11 mouse cellular contexts compared by ENCODE assay signal in the genomic region with DNA sequence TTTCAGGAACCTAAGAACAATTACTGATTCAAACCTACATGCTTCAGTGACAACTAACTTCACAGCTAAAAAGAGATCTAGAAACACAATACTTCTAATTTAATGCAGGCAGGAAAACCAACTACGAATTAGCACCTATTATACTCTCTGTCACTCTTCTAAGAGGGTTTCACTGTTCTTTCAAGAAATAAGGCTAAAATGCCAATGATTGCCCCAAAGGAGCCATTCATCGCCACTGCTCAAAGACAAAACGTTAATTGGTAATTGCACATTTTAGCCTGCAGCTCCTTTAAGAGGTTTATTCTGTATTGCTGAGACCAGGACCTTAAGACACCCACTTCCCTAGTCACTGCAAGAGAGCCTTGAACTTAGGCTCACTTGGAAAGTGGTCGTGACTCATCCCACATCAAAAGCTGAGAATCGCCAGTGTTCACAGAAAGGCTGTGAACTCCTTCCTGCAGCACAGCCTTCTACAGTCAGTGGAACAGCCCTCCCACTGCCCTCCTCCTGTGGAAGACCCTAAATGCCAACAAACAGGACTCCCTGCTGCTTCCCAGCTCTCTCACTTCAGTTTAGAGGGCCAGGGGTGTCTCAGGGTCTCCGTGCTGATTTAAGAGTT. TPM values are rescaled to one million over a fixed set of nuclear protein-coding genes. Genes with fewer than 3 reads are reported as not detected.
DNase-seq lines count a peak whose midpoint lies in the region; ATAC-seq lines count a peak whose summit lies in the region.
"Had no signal": no experiment of that assay in that cellular context is flagged by ENCODE, and none has a peak within 500 bp of the region (broad histone marks: within the 10 kb centered on the region; RNA-seq: fewer than 3 reads in every experiment).

No protein-coding gene starts in this region.

- no peak overlapping the region for H3K27ac ChIP-seq in midbrain, embryonic 11.5 days (ENCODE audit: low read depth, low read length)
- no peak overlapping the region for H3K27ac ChIP-seq in midbrain, embryonic 14.5 days (replicated peaks; ENCODE audit: low read depth, low read length)
- H3K27ac ChIP-seq in embryonic facial prominence, embryonic 15.5 days (replicated peaks) = 0 out of 2 replicates have a peak overlapping the region, but pooled peaks have one; percentile 52
- H3K27ac ChIP-seq in neural tube, embryonic 12.5 days = 0 out of 2 replicates have a peak overlapping the region, but pooled peaks have one; percentile 1
- H3K27ac ChIP-seq: heart, embryonic 13.5 days had no signal

- H3K27me3 ChIP-seq in midbrain, embryonic 11.5 days (ENCODE audit: control insufficient read depth, insufficient read depth, low read length) = no peaks in the 10 kb centered on the region
- H3K27me3 ChIP-seq in midbrain, embryonic 14.5 days (ENCODE audit: control insufficient read depth, insufficient read depth, low read length) = no peaks in the 10 kb centered on the region
- no peaks in the 10 kb centered on the region for H3K27me3 ChIP-seq in embryonic facial prominence, embryonic 15.5 days
- no peaks in the 10 kb centered on the region for H3K27me3 ChIP-seq in neural tube, embryonic 12.5 days (replicated peaks)

- H3K4me1 ChIP-seq in midbrain, embryonic 11.5 days (ENCODE audit: control insufficient read depth, insufficient read depth, low read length) = peaks cover 5% of the 10 kb centered on the region; the same call in 1 of the 2 replicates
- no peaks in the 10 kb centered on the region for H3K4me1 ChIP-seq in midbrain, embryonic 14.5 days (ENCODE audit: control insufficient read depth, insufficient read depth, low read length)
- H3K4me1 ChIP-seq in embryonic facial prominence, embryonic 15.5 days = 0 out of 2 replicates have a peak, but pooled peaks cover 11% of the 10 kb centered on the region
- peaks cover 17% of the 10 kb centered on the region for H3K4me1 ChIP-seq in neural tube, embryonic 12.5 days

- H3K4me2 ChIP-seq in midbrain, embryonic 11.5 days = no peak overlapping the region
- H3K4me2 ChIP-seq in midbrain, embryonic 14.5 days (ENCODE audit: low read length) = no peak overlapping the region
- no peak overlapping the region for H3K4me2 ChIP-seq in embryonic facial prominence, embryonic 15.5 days (replicated peaks)
- no peak overlapping the region for H3K4me2 ChIP-seq in neural tube, embryonic 12.5 days (replicated peaks)

- H3K36me3 ChIP-seq in midbrain, embryonic 11.5 days (ENCODE audit: control insufficient read depth, insufficient read depth, low read length) = peaks cover 7% of the 10 kb centered on the region
- peaks cover 43% of the 10 kb centered on the region for H3K36me3 ChIP-seq in midbrain, embryonic 14.5 days (ENCODE audit: control insufficient read depth, insufficient read depth, low read length)
- H3K36me3 ChIP-seq in embryonic facial prominence, embryonic 15.5 days = peaks cover 19% of the 10 kb centered on the region; the same call in 1 of the 2 replicates
- H3K36me3 ChIP-seq in neural tube, embryonic 12.5 days = peaks cover 36% of the 10 kb centered on the region

- ATAC-seq in midbrain, embryonic 11.5 days (ENCODE audit: low FRiP score) = no peak
- no peak for ATAC-seq in midbrain, embryonic 14.5 days (ENCODE audit: low FRiP score, low TSS enrichment)
- no peak for ATAC-seq in embryonic facial prominence, embryonic 15.5 days (ENCODE audit: insufficient number of reproducible peaks, low FRiP score, low TSS enrichment, low read depth)
- ATAC-seq in neural tube, embryonic 12.5 days (ENCODE audit: low FRiP score, low read depth) = peak; percentile 34
- ATAC-seq: liver, postnatal 0 days had no signal

- WGBS in midbrain, embryonic 11.5 days = 49% methylated on average over 6 of the region's 6 CpGs
- WGBS in midbrain, embryonic 14.5 days = 40% methylated on average over 6 of the region's 6 CpGs
- 33% methylated on average over 6 of the region's 6 CpGs for whole genome bisulfite sequencing in embryonic facial prominence, embryonic 15.5 days
- 17% methylated on average over 6 of the region's 6 CpGs for WGBS in neural tube, embryonic 12.5 days

- DNase-seq in midbrain, embryonic 11.5 days (ENCODE audit: low spot score, missing footprints) = peak; percentile 82
- DNase-seq in midbrain, embryonic 14.5 days = no peak
- DNase-seq in adrenal gland, adult 8-10 months = peak; percentile 58
- DNase-seq in left cerebral cortex, adult 8-10 months (ENCODE audit: low spot score in 2 of 2) = no peak
- DNase-seq in layer of hippocampus, postnatal 10 days (ENCODE audit: low spot score in 2 of 2) = no peak
- DNase-seq in cerebellum, adult 9-10 months = no peak
- DNase-seq: kidney, adult 18-20 months; liver, postnatal 0 days had no signal

- H3K9me3 ChIP-seq in midbrain, embryonic 11.5 days (ENCODE audit: control insufficient read depth, low read length) = no peaks in the 10 kb centered on the region
- no peaks in the 10 kb centered on the region for H3K9me3 ChIP-seq in midbrain, embryonic 14.5 days (ENCODE audit: control insufficient read depth, low read length)
- H3K9me3 ChIP-seq in embryonic facial prominence, embryonic 15.5 days (replicated peaks) = no peaks in the 10 kb centered on the region
- no peaks in the 10 kb centered on the region for H3K9me3 ChIP-seq in neural tube, embryonic 12.5 days
- H3K9me3 ChIP-seq: heart, embryonic 13.5 days had no signal

- H3K4me3 ChIP-seq in midbrain, embryonic 11.5 days (ENCODE audit: low read depth, low read length) = no peak overlapping the region
- no peak overlapping the region for H3K4me3 ChIP-seq in midbrain, embryonic 14.5 days (replicated peaks; ENCODE audit: low read depth, low read length)
- H3K4me3 ChIP-seq in embryonic facial prominence, embryonic 15.5 days (replicated peaks) = no peak overlapping the region
- H3K4me3 ChIP-seq in neural tube, embryonic 12.5 days = no peak overlapping the region
- H3K4me3 ChIP-seq: heart, embryonic 13.5 days had no signal

- no peak overlapping the region for H3K9ac ChIP-seq in midbrain, embryonic 11.5 days (ENCODE audit: low read length)
- H3K9ac ChIP-seq in midbrain, embryonic 14.5 days (replicated peaks; ENCODE audit: low read length) = no peak overlapping the region
- no peak overlapping the region for H3K9ac ChIP-seq in embryonic facial prominence, embryonic 15.5 days
- H3K9ac ChIP-seq in neural tube, embryonic 12.5 days = no peak overlapping the region
- H3K9ac ChIP-seq: heart, embryonic 13.5 days; liver, postnatal 0 days had no signal

RNA-seq across cellular contexts. Expression of a gene that starts 42.2 kb away (rescaled TPM):
- 119 and 129 TPM in 2 replicates for polyA plus RNA-seq in midbrain, embryonic 11.5 days (2014; fragmentation: Nextera tagmentation; extraction: Ambion mirVana)
- 205 and 243 TPM in 2 replicates for polyA plus RNA-seq in midbrain, embryonic 14.5 days (2014; fragmentation: Nextera tagmentation; extraction: Ambion mirVana)
- 10 to 100 TPM in 2 of 4 experiments, 1 to 10 TPM in 2; 6.7 to 11.5 (median 9.9) TPM for total RNA-seq in adrenal gland, adult 8-10 months (2022)
- polyA plus RNA-seq in embryonic facial prominence, embryonic 15.5 days (2015; fragmentation: Nextera tagmentation; extraction: Ambion mirVana) = 43.4 and 45.7 TPM in 2 replicates
- polyA plus RNA-seq in neural tube, embryonic 12.5 days (2016; fragmentation: Nextera tagmentation; extraction: Ambion mirVana) = 132 and 139 TPM in 2 replicates
- 10 to 100 TPM; 26.5 to 30.1 (median 28.0) TPM for total RNA-seq in left cerebral cortex, adult 8-10 months (2022)
- total RNA-seq in layer of hippocampus, postnatal 10 days (2021) = 10 to 100 TPM; 67.9 to 68.7 TPM

Comparison
In these comparisons a context has a peak if more than half of its experiments do, and no peak if none do; other contexts are left out.
1. DNase-seq: peak in midbrain, embryonic 11.5 days (single experiment) and adrenal gland, adult 8-10 months (single experiment); none in midbrain, embryonic 14.5 days (single experiment), left cerebral cortex, adult 8-10 months (0 of 2), layer of hippocampus, postnatal 10 days (0 of 2) and cerebellum, adult 9-10 months (single experiment).
2. H3K27ac ChIP-seq: peak in embryonic facial prominence, embryonic 15.5 days (single experiment) and neural tube, embryonic 12.5 days (single experiment); none in midbrain, embryonic 11.5 days (single experiment) and midbrain, embryonic 14.5 days (single experiment).